Mouse (Mus musculus): ENCODE results near the gene Pros1. TPM values are rescaled to one million over a fixed set of nuclear protein-coding genes. Genes with fewer than 3 reads are reported as not detected.

Pros1 gene
- total RNA-seq, 2 experiments from 2014 or later = 9.6 to 9.8 TPM

Small RNAs within 50 kb of the gene (microRNA-seq; reads per million reads assigned to microRNA genes)
- gene Gm25986 = 0 reads per million in 2 experiments

Other genes starting within 250 kb of the Pros1 start
- gene Nsun3, start 67.5 kb upstream of the Pros1 start, total RNA-seq (2021) = 10 to 100 TPM; 10.1 to 14.1 TPM
- gene Stx19, start 39.6 kb upstream of the Pros1 start, total RNA-seq (2021) = not detected
- gene Arl13b, start 7.3 kb upstream of the Pros1 start, total RNA-seq (2021) = 10 to 100 TPM; 10.2 to 11.8 TPM